In the genomic region with DNA sequence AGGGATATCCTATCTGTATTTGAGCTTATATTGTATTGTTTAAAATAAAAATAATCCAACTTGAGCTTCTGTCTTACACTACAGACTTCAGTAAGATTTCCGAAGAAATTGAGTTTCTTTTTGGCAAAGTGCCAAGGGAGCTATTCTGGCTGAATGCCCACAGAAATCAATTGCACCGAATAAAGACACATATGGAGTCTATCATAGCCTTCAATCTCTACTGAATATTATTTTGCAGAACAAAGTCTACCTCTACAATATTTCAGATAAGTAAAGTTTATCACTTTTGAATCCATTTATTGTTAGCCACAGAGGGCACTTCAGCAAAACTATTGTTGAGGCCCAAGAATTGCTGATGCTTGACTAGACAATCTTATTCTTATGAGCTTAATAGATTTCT, we compare ENCODE assay signal across 14 mouse cellular contexts.
"Had no signal": no experiment of that assay in that cellular context is flagged by ENCODE, and none has a peak within 500 bp of the region (broad histone marks: within the 10 kb centered on the region; RNA-seq: fewer than 3 reads in every experiment).

No protein-coding gene starts in this region.

- H3K27me3 ChIP-seq: liver, embryonic 15.5 days; megakaryocyte, embryonic 14.5 days; midbrain, embryonic 12.5 days; neural tube, embryonic 12.5 days; stomach, embryonic 15.5 days had no signal

- H3K4me3 ChIP-seq: left cerebral cortex, adult 2 months; liver, embryonic 15.5 days; megakaryocyte, embryonic 14.5 days; midbrain, embryonic 12.5 days; neural tube, embryonic 12.5 days; stomach, embryonic 15.5 days had no signal

- DNase-seq: kidney, adult 8-10 months; kidney, postnatal 25 days; lung, adult 2 months; lung, postnatal 10 days; right cerebral cortex, postnatal 14 days; thymus, postnatal 36 days had no signal

- H3K9me3 ChIP-seq: liver, embryonic 15.5 days; megakaryocyte, embryonic 14.5 days; midbrain, embryonic 12.5 days; neural tube, embryonic 12.5 days; stomach, embryonic 15.5 days had no signal

- H3K4me2 ChIP-seq: liver, embryonic 11.5 days; liver, embryonic 15.5 days; midbrain, embryonic 12.5 days; neural tube, embryonic 12.5 days; stomach, embryonic 15.5 days had no signal

- H3K4me1 ChIP-seq: liver, embryonic 15.5 days; megakaryocyte, embryonic 14.5 days; midbrain, embryonic 12.5 days; neural tube, embryonic 12.5 days; stomach, embryonic 15.5 days had no signal

- H3K36me3 ChIP-seq: liver, embryonic 15.5 days; midbrain, embryonic 12.5 days; neural tube, embryonic 12.5 days; stomach, embryonic 15.5 days had no signal

- H3K9ac ChIP-seq: liver, embryonic 15.5 days; midbrain, embryonic 12.5 days; neural tube, embryonic 12.5 days; stomach, embryonic 15.5 days had no signal

- H3K27ac ChIP-seq: left cerebral cortex, adult 2 months; liver, embryonic 15.5 days; macrophage; midbrain, embryonic 12.5 days; neural tube, embryonic 12.5 days; stomach, embryonic 15.5 days had no signal
